Mouse (Mus musculus) c-Kit-negative CD71-positive TER-119-positive erythroid progenitor cells, embryonic 14.5 days (primary cell): ENCODE results near the gene Phka2.

ENCODE experiments used
- DNase-seq: peaks from one replicate; pipeline ENCODE4 v3.0.0-alpha.2; 2013; ENCODE audit warnings: low read depth, low spot score

Phka2 gene

GRCm38 (mm10) chrX:160598562-160599458 lies 96.8 kb downstream of the Phka2 start:
- DNase-seq: no peak

- no peak for DNase-seq
Observed at GRCm38 (mm10) chrX:160601053-160601452, 99.1 kb downstream of the Phka2 start.

DNA sequence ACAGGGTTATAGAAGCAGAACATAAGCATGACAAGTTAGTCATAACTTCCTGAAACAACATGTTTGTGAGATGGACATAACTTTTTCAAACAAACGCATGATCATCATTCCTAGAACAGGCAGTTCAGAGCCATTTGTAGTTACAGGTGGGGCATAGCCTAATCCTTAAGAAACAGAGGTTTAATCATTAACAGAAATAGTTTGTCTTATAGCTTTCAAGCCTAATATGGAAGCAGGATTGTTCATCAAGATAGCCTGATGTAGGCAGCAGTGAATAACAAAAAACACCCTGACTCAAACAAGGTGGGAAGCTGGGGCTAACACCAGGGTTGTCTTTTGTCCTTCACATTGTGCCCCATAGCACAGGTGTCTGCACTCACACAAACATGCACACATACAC lies 100.8 kb downstream of the Phka2 start:
- DNase-seq: no peak

DNA sequence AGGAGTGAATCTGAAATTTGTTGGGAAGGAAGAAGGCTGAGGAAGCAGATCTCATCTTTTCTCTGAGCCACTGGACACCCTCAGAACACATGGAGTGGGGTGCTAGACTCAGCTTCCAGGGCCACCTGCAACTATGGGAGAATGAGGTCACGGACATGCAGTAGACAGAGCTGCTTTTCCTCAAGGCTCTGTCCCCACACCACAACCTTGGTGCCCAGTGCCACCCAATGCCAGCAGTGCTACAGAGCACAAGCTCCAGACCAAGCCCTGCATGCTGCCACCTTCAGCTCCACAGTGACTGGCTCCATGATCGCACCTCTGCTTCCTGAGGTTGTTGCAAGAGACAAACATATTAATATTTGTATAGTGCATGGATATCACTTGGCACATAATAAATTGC lies 101.3 kb downstream of the Phka2 start:
- no peak for DNase-seq

- no peak for DNase-seq
Observed at GRCm38 (mm10) chrX:160603981-160604541, 102.1 kb downstream of the Phka2 start.

GRCm38 (mm10) chrX:160609849-160610248 lies 107.9 kb downstream of the Phka2 start:
- DNase-seq: no peak

- no peak for DNase-seq
Observed at GRCm38 (mm10) chrX:160610482-160610881, 108.5 kb downstream of the Phka2 start.

- DNase-seq: no peak
Observed at GRCm38 (mm10) chrX:160610882-160611644, 109.1 kb downstream of the Phka2 start.
